15 mouse cellular contexts compared by ENCODE assay signal in genomic region chr9:105827076-105827647, GRCm38 (mm10). TPM values are rescaled to one million over a fixed set of nuclear protein-coding genes. Genes with fewer than 3 reads are reported as not detected.
A peak's percentile ranks its signal among the peaks of the same experiment; 100 is the strongest.
DNase-seq lines count a peak whose midpoint lies in the region; ATAC-seq and TF ChIP-seq lines count a peak whose summit lies in the region.
"Had no signal": no experiment of that assay in that cellular context is flagged by ENCODE, and none has a peak within 500 bp of the region (broad histone marks: within the 10 kb centered on the region; RNA-seq: fewer than 3 reads in every experiment).

No protein-coding gene starts in this region.

- H3K27ac ChIP-seq in embryonic facial prominence, embryonic 14.5 days (replicated peaks; ENCODE audit: low read depth, low read length), result no peak overlapping the region
- no peak overlapping the region for H3K27ac ChIP-seq in embryonic facial prominence, embryonic 10.5 days (replicated peaks)
- H3K27ac ChIP-seq in stomach, embryonic 16.5 days (ENCODE audit: low read length), result no peak overlapping the region
- H3K27ac ChIP-seq in stomach, postnatal 0 days (replicated peaks), result no peak overlapping the region
- H3K27ac ChIP-seq in heart, embryonic 15.5 days, result 0 out of 2 replicates have a peak overlapping the region, but pooled peaks have one; percentile 37
- H3K27ac ChIP-seq: embryonic facial prominence, embryonic 12.5 days; forebrain, embryonic 13.5 days; liver, embryonic 12.5 days had no signal

- DNase-seq in embryonic facial prominence, embryonic 14.5 days (ENCODE audit: low spot score), result no peak
- DNase-seq in embryonic facial prominence, embryonic 10.5 days (ENCODE audit: low spot score), result no peak
- no peak for DNase-seq in stomach, postnatal 0 days (ENCODE audit: low spot score)
- peak; percentile 32 for DNase-seq in lung, postnatal 36 days
- no peak for DNase-seq in right cerebral cortex, postnatal 4 days
- DNase-seq in natural killer cell, adult 2 months (ENCODE audit: low spot score in 2 of 2), result no peak
- DNase-seq: B cell, adult 2 months; cerebellum, adult 2 months had no signal

- ATAC-seq in embryonic facial prominence, embryonic 14.5 days (ENCODE audit: low read depth), result no peak
- ATAC-seq in stomach, embryonic 16.5 days (ENCODE audit: insufficient read depth, low FRiP score), result no peak
- ATAC-seq in stomach, postnatal 0 days (ENCODE audit: low FRiP score, low TSS enrichment), result no peak
- ATAC-seq in heart, embryonic 15.5 days (replicated peaks; ENCODE audit: insufficient number of reproducible peaks, insufficient read depth, low FRiP score, low read depth), result no peak
- ATAC-seq: forebrain, embryonic 13.5 days; inflammation-experienced regulatory T-cells, adult 6 months; liver, embryonic 12.5 days had no signal

- no peaks in the 10 kb centered on the region for H3K27me3 ChIP-seq in embryonic facial prominence, embryonic 14.5 days (replicated peaks; ENCODE audit: control insufficient read depth, insufficient read depth, low read length)
- H3K27me3 ChIP-seq in embryonic facial prominence, embryonic 10.5 days (replicated peaks; ENCODE audit: low read depth, poor library complexity, severe bottlenecking), result peaks cover 35% of the 10 kb centered on the region
- no peaks in the 10 kb centered on the region for H3K27me3 ChIP-seq in stomach, embryonic 16.5 days (ENCODE audit: control insufficient read depth, insufficient read depth, low read length)
- H3K27me3 ChIP-seq in stomach, postnatal 0 days (ENCODE audit: control insufficient read depth, insufficient read depth, low read length), result no peaks in the 10 kb centered on the region
- H3K27me3 ChIP-seq in heart, embryonic 15.5 days, result peaks cover 12% of the 10 kb centered on the region

- 52% methylated on average over 8 of the region's 8 CpGs for WGBS in embryonic facial prominence, embryonic 14.5 days
- WGBS in embryonic facial prominence, embryonic 10.5 days, result 74% methylated on average over 8 of the region's 8 CpGs
- WGBS in stomach, embryonic 16.5 days, result 55% methylated on average over 8 of the region's 8 CpGs
- WGBS in stomach, postnatal 0 days, result 42% methylated on average over 8 of the region's 8 CpGs
- 48% methylated on average over 8 of the region's 8 CpGs for WGBS in heart, embryonic 15.5 days

- no peaks in the 10 kb centered on the region for H3K9me3 ChIP-seq in embryonic facial prominence, embryonic 14.5 days (ENCODE audit: control insufficient read depth, low read length)
- no peaks in the 10 kb centered on the region for H3K9me3 ChIP-seq in embryonic facial prominence, embryonic 10.5 days
- H3K9me3 ChIP-seq in stomach, embryonic 16.5 days (replicated peaks; ENCODE audit: control insufficient read depth, low read length), result no peaks in the 10 kb centered on the region
- no peaks in the 10 kb centered on the region for H3K9me3 ChIP-seq in stomach, postnatal 0 days (ENCODE audit: control insufficient read depth, low read length)
- no peaks in the 10 kb centered on the region for H3K9me3 ChIP-seq in heart, embryonic 15.5 days (replicated peaks)
- H3K9me3 ChIP-seq: embryonic facial prominence, embryonic 12.5 days; forebrain, embryonic 13.5 days; liver, embryonic 12.5 days had no signal

- H3K4me2 ChIP-seq in embryonic facial prominence, embryonic 14.5 days (ENCODE audit: low read depth, low read length), result peak overlapping the region; percentile 24
- H3K4me2 ChIP-seq in stomach, embryonic 16.5 days (ENCODE audit: low read depth, low read length), result peak overlapping the region; percentile 54
- no peak overlapping the region for H3K4me2 ChIP-seq in stomach, postnatal 0 days (replicated peaks; ENCODE audit: low read depth)
- 0 out of 2 replicates have a peak overlapping the region, but pooled peaks have one; percentile 29 for H3K4me2 ChIP-seq in heart, embryonic 15.5 days
- H3K4me2 ChIP-seq: liver, embryonic 12.5 days had no signal

- no peak for TF ChIP-seq EP300 in stomach, postnatal 0 days (optimal IDR thresholded peaks at IDR 0.05)

- no peaks in the 10 kb centered on the region for H3K36me3 ChIP-seq in embryonic facial prominence, embryonic 14.5 days (ENCODE audit: control insufficient read depth, insufficient read depth, low read length)
- no peaks in the 10 kb centered on the region for H3K36me3 ChIP-seq in embryonic facial prominence, embryonic 10.5 days (replicated peaks)
- H3K36me3 ChIP-seq in stomach, embryonic 16.5 days (ENCODE audit: control insufficient read depth, insufficient read depth, low read length), result no peaks in the 10 kb centered on the region
- H3K36me3 ChIP-seq in stomach, postnatal 0 days (ENCODE audit: control insufficient read depth, insufficient read depth, low read length), result no peaks in the 10 kb centered on the region
- H3K36me3 ChIP-seq in heart, embryonic 15.5 days, result no peaks in the 10 kb centered on the region
- H3K36me3 ChIP-seq: embryonic facial prominence, embryonic 12.5 days; G1E; liver, embryonic 12.5 days had no signal

- peaks cover 10% of the 10 kb centered on the region for H3K4me1 ChIP-seq in embryonic facial prominence, embryonic 14.5 days (ENCODE audit: control insufficient read depth, insufficient read depth, low read length)
- H3K4me1 ChIP-seq in embryonic facial prominence, embryonic 10.5 days, result peaks cover 10% of the 10 kb centered on the region
- peaks cover 6% of the 10 kb centered on the region for H3K4me1 ChIP-seq in stomach, embryonic 16.5 days (ENCODE audit: control insufficient read depth, insufficient read depth, low read length)
- H3K4me1 ChIP-seq in stomach, postnatal 0 days (replicated peaks; ENCODE audit: control insufficient read depth, insufficient read depth), result no peaks in the 10 kb centered on the region
- H3K4me1 ChIP-seq in heart, embryonic 15.5 days (replicated peaks), result peaks cover 4% of the 10 kb centered on the region
- H3K4me1 ChIP-seq: forebrain, embryonic 13.5 days; liver, embryonic 12.5 days had no signal

- H3K9ac ChIP-seq in embryonic facial prominence, embryonic 14.5 days (ENCODE audit: low read depth, low read length), result no peak overlapping the region
- H3K9ac ChIP-seq in stomach, embryonic 16.5 days (ENCODE audit: low read length), result no peak overlapping the region
- no peak overlapping the region for H3K9ac ChIP-seq in stomach, postnatal 0 days (ENCODE audit: low read length)
- H3K9ac ChIP-seq in heart, embryonic 15.5 days, result no peak overlapping the region
- H3K9ac ChIP-seq: forebrain, embryonic 13.5 days; liver, embryonic 12.5 days had no signal

- no peak for TF ChIP-seq CTCF in stomach, postnatal 0 days (IDR thresholded peaks at IDR 0.05; ENCODE audit: low read depth)

- H3K4me3 ChIP-seq in embryonic facial prominence, embryonic 14.5 days (ENCODE audit: low read depth, low read length), result no peak overlapping the region
- no peak overlapping the region for H3K4me3 ChIP-seq in embryonic facial prominence, embryonic 10.5 days
- no peak overlapping the region for H3K4me3 ChIP-seq in stomach, embryonic 16.5 days (replicated peaks; ENCODE audit: low read length)
- no peak overlapping the region for H3K4me3 ChIP-seq in stomach, postnatal 0 days (ENCODE audit: low read depth, low read length)
- H3K4me3 ChIP-seq in heart, embryonic 15.5 days, result peak overlapping the region; percentile 18; the same call in 1 of the 2 replicates
- H3K4me3 ChIP-seq: forebrain, embryonic 13.5 days; liver, embryonic 12.5 days had no signal

RNA-seq across cellular contexts. Expression of gene Col6a6, which starts 0.8 kb away (rescaled TPM):
- polyA plus RNA-seq in embryonic facial prominence, embryonic 14.5 days (2014; fragmentation: Nextera tagmentation; extraction: Ambion mirVana), result 7.8 and 8.0 TPM in 2 replicates
- 0.06 and 0.11 TPM in 2 replicates for polyA plus RNA-seq in embryonic facial prominence, embryonic 10.5 days (2016; fragmentation: Nextera tagmentation; extraction: Ambion mirVana)
- polyA plus RNA-seq in stomach, embryonic 16.5 days (2015; fragmentation: Nextera tagmentation; extraction: Ambion mirVana), result 2.4 and 3.1 TPM in 2 replicates
- 0.18 and 0.29 TPM in 2 replicates for polyA plus RNA-seq in stomach, postnatal 0 days (2015; fragmentation: Nextera tagmentation; extraction: Ambion mirVana)
- 3.6 and 5.1 TPM in 2 replicates for polyA plus RNA-seq in heart, embryonic 15.5 days (2015; fragmentation: Nextera tagmentation; extraction: Ambion mirVana)
- polyA plus RNA-seq: G1E had no signal
